Mouse (Mus musculus) kidney, adult 2 months (tissue): Measurements from ENCODE around the gene Whamm. TPM values are rescaled to one million over a fixed set of nuclear protein-coding genes. Genes with fewer than 3 reads are reported as not detected.

Source experiments
- DNase-seq: peaks from one replicate; pipeline ENCODE4 v3.0.0; 2021
- H3K27ac ChIP-seq: fragments of 200-500 bp; 2 replicates; pipeline ENCODE4 v1.5.1; 2012; ENCODE audit warnings: low read depth, low read length, control low read depth, inconsistent platforms; ENCODE audit not compliant: insufficient read depth
- H3K27me3 ChIP-seq: fragments of 200-500 bp; replicated peaks from 2 replicates; pipeline ENCODE4 v1.6.1; 2012; ENCODE audit warnings: mild to moderate bottlenecking, moderate library complexity, low read length, inconsistent platforms; ENCODE audit not compliant: control insufficient read depth, insufficient read depth
- H3K36me3 ChIP-seq: fragments of 200-500 bp; 2 replicates; pipeline ENCODE4 v1.6.1; 2012; ENCODE audit warnings: mild to moderate bottlenecking, moderate library complexity, low read length, inconsistent platforms; ENCODE audit not compliant: control insufficient read depth, insufficient read depth
- H3K4me1 ChIP-seq: fragments of 200-500 bp; 2 replicates; pipeline ENCODE4 v1.6.1; 2011; ENCODE audit warnings: low read length; ENCODE audit not compliant: control insufficient read depth, insufficient read depth
- H3K4me3 ChIP-seq: fragments of 200-500 bp; 2 replicates; pipeline ENCODE4 v1.5.1; 2011; ENCODE audit warnings: mild to moderate bottlenecking, low read depth, low read length, control low read depth; ENCODE audit not compliant: insufficient read depth
- CTCF ChIP-seq: fragments of 200-500 bp; conservative IDR thresholded peaks from 2 replicates; pipeline ENCODE4 v1.5.1; 2011; ENCODE audit warnings: low read depth, mild to moderate bottlenecking, control low read depth, low read length, moderate library complexity, mixed read lengths; ENCODE audit not compliant: insufficient read depth, insufficient read length
- POLR2A ChIP-seq: fragments of 200-500 bp; IDR thresholded peaks from one replicate; pipeline ENCODE4 v1.6.1; 2011; ENCODE audit warnings: low read depth, low read length, control low read depth
- WGBS: fragments of 180-500 bp; shearing (Covaris S2); methylation state at CpG from one replicate; pipeline ENCODE4 v1.1.7; 2018; 5-methylcytosine and 5-hydroxymethylcytosine counted together
- polyA plus RNA-seq: library from polyadenylated mRNA; depleted of rRNA; stranded (reverse); fragments of >200 nt; gene quantifications from 2 replicates; pipeline ENCODE4 v1.2.3, GENCODE M21; 2012

The Whamm gene
- polyA plus RNA-seq, 1 experiment: 14.1 TPM

GRCm38 (mm10) chr7:81571941-81572441 lies 925 bp downstream of the Whamm start:
- DNase-seq: peak; percentile 42
- 6% methylated on average over 15 of the region's 15 CpGs for WGBS
- no peak for TF ChIP-seq CTCF

GRCm38 (mm10) chr7:81572610-81573268 lies 1.7 kb downstream of the Whamm start:
- peak; percentile 11 for DNase-seq

More at GRCm38 (mm10) chr7:81571941-81572441, 925 bp downstream of the Whamm start:
- peaks cover 5% of the 10 kb centered on the region; the same call in 1 of the 2 replicates for H3K4me1 ChIP-seq
- H3K4me3 ChIP-seq: peak overlapping the region; percentile 89
- no peaks in the 10 kb centered on the region for H3K27me3 ChIP-seq
- H3K36me3 ChIP-seq: no peaks in the 10 kb centered on the region
- peak overlapping the region; percentile 87 for H3K27ac ChIP-seq

DNA sequence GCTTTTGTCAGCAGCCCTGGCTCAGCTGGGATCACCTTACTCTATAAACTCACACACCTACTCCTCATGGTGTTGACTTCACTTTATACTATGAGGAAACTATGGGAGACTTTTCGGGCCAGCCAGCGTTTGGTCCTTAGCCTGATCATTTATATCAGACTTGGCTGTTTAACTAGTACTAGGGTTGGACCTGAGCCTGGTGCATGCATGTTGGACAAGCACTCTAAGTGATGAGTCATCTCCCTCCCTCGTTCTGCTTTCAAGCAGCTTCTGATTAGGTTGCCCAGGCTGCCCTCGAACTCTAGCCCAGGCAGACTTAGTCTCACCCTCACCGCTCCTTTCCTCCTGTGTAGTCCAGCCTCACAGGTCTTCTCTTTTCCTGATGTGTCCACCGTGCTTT lies 2.3 kb downstream of the Whamm start:
- 70% methylated on average over 6 of the region's 6 CpGs for WGBS
- peak; percentile 61 for DNase-seq
- H3K4me3 ChIP-seq: no peak overlapping the region
- H3K27ac ChIP-seq: no peak overlapping the region; the same call in 1 of the 2 replicates
- peaks cover 5% of the 10 kb centered on the region; the same call in 1 of the 2 replicates for H3K4me1 ChIP-seq
- H3K27me3 ChIP-seq: no peaks in the 10 kb centered on the region
- TF ChIP-seq POLR2A (no peak), CTCF (no peak)
- H3K36me3 ChIP-seq: peaks cover under 1% of the 10 kb centered on the region; the same call in 1 of the 2 replicates

More at GRCm38 (mm10) chr7:81572610-81573268, 1.7 kb downstream of the Whamm start:
- Histone ChIP-seq H3K4me1 (peaks cover 5% of the 10 kb centered on the region; the same call in 1 of the 2 replicates), H3K36me3 (no peaks in the 10 kb centered on the region), H3K27me3 (no peaks in the 10 kb centered on the region), H3K27ac (peak overlapping the region; percentile 2; the same call in 1 of the 2 replicates), H3K4me3 (peak overlapping the region; percentile 9; the same call in 1 of the 2 replicates)
- TF ChIP-seq CTCF (no peak), POLR2A (no peak)
- WGBS: 27% methylated on average over 6 of the region's 6 CpGs

- 94% methylated on average over 9 of the region's 9 CpGs for WGBS
Observed at GRCm38 (mm10) chr7:81573821-81574220, 2.8 kb downstream of the Whamm start.

DNA sequence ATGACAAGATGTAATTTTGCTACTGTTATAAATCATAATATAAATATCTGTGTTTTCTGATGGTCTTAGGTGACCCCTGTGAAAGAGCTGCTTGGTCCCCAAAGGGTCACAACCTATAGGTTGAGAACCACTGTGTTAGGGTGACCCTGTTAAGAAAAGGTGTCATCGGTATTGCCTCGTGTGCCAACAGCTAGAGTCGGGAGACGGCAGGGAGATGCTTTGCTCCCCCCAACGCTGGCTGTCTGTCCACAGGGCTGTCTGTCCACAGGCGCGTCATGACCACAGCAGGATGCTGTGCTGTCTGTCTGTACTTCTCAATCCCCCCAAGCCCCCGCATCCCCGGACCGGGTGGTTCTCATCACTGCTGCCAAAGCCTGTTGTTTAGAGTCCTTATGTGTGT lies 4.5 kb downstream of the Whamm start:
- Histone ChIP-seq H3K4me3 (no peak overlapping the region), H3K36me3 (peaks cover 2% of the 10 kb centered on the region; the same call in 1 of the 2 replicates), H3K4me1 (peaks cover 5% of the 10 kb centered on the region; the same call in 1 of the 2 replicates), H3K27me3 (no peaks in the 10 kb centered on the region), H3K27ac (no peak overlapping the region)
- DNase-seq: no peak
- TF ChIP-seq POLR2A (no peak), CTCF (no peak)
- 94% methylated on average over 10 of the region's 10 CpGs for WGBS

More at GRCm38 (mm10) chr7:81573821-81574220, 2.8 kb downstream of the Whamm start:
- Histone ChIP-seq H3K27me3 (no peaks in the 10 kb centered on the region), H3K27ac (no peak overlapping the region), H3K36me3 (peaks cover 2% of the 10 kb centered on the region; the same call in 1 of the 2 replicates), H3K4me1 (peaks cover 5% of the 10 kb centered on the region; the same call in 1 of the 2 replicates), H3K4me3 (no peak overlapping the region)
- no peak for DNase-seq
- TF ChIP-seq CTCF: no peak

- Histone ChIP-seq H3K4me1 (peaks cover under 1% of the 10 kb centered on the region; the same call in 1 of the 2 replicates), H3K36me3 (peaks cover 2% of the 10 kb centered on the region; the same call in 1 of the 2 replicates), H3K27me3 (no peaks in the 10 kb centered on the region), H3K4me3 (no peak overlapping the region), H3K27ac (no peak overlapping the region)
- TF ChIP-seq CTCF (no peak), POLR2A (no peak)
- no peak for DNase-seq
- 86% methylated on average over 3 of the region's 3 CpGs for WGBS
Observed at GRCm38 (mm10) chr7:81577872-81578271, 6.8 kb downstream of the Whamm start.

DNA sequence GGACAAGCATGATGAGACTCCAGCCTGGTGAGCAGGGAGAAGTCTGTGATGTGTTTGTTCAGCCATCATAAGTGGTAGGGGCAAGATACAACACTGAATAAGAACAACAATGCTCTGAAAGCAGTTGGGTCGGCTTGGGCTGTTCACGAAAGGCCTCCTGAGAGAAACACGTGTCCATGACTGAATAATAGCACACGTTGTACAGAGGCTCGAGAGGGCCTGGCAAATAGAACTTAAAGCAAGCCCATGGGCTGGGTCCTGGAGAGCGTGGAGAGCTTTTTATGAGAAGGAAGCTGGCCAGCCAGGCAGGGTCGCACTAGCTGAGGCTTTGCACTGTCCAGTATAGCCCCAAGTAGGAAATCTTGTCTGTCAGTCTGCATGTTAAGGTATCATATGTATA lies 7.3 kb downstream of the Whamm start:
- no peak overlapping the region for H3K27ac ChIP-seq
- no peak overlapping the region for H3K4me3 ChIP-seq
- 93% methylated on average over 7 of the region's 7 CpGs for WGBS
- H3K27me3 ChIP-seq: no peaks in the 10 kb centered on the region
- H3K4me1 ChIP-seq: no peaks in the 10 kb centered on the region
- H3K36me3 ChIP-seq: peaks cover 2% of the 10 kb centered on the region; the same call in 1 of the 2 replicates
- no peak for TF ChIP-seq POLR2A
- no peak for TF ChIP-seq CTCF
- DNase-seq: no peak
